Mouse (Mus musculus) spleen, postnatal 14 days (tissue): ENCODE measurements around the gene Zfp553.
A peak's percentile ranks its signal among the peaks of the same experiment; 100 is the strongest.
"Not testable (repeated sequence)": the region's sequence is repeated elsewhere in the genome, so short reads cannot be mapped to it uniquely, and the experiment has no call there.

Source experiments
- DNase-seq, 2 experiments: peaks; one replicate each; pipeline ENCODE4 v3.0.0; 2021 to 2022; ENCODE audit warnings: low spot score in 2 of 2

Zfp553 gene

DNA sequence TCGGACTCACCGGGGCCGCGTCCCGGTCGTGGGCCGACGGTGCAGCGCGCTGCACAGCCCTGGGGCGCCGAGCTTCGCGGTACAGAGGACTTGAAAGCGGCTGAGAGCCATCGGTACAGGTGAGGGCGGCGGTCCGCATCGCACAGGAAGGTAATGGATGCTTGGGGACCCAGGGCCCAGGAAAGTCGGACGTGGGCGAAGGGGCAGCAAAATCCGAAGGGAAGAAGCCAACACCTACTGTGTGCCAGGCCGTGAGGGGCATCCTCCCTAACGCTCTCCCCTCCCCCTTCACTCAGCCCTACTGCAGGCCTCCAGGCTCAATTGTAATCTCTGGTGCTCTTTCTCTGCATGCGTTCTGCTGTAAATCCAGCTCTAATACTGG, 498 bp downstream of the Zfp553 start:
- DNase-seq: no peak

DNA sequence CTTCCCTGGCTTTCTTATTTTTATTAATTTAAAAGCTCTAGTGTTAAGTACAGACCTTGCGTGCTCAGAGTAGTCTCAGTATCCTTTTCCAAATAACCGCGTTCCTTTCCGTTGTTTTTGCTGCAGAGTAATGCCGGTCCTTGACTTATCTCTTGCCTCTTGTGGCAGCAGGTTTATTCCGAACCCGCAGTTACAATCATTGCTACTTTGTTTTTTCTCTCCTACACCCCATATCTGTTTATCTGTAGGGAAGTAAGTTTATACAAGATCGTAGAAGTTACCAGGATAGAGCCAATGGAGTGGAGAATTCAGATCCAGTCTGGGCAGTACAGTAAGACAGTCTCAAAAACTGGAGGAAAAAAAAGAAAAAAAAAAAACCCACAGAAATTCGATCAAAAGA, 904 bp downstream of the Zfp553 start:
- DNase-seq: no peak

DNA sequence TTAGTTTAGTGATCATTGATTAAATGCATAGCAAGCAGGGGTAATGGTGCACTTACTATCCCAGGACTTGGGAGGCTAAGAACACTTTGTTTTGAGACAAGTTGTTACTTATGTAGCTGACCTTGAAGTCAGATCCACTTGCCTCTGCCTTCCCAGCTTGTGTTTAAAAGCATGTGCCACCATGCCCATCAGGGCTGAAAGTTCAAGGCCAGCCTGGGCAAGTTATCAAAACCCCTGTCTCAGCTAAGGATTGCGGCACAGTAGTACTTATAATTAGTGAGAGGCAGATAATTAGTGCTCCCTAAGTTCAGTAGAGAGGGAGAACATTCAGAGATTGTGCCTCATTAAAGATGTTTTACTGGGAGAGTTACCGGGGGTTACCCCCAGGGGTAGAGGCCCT, 1.9 kb downstream of the Zfp553 start:
- no peak for DNase-seq

DNA sequence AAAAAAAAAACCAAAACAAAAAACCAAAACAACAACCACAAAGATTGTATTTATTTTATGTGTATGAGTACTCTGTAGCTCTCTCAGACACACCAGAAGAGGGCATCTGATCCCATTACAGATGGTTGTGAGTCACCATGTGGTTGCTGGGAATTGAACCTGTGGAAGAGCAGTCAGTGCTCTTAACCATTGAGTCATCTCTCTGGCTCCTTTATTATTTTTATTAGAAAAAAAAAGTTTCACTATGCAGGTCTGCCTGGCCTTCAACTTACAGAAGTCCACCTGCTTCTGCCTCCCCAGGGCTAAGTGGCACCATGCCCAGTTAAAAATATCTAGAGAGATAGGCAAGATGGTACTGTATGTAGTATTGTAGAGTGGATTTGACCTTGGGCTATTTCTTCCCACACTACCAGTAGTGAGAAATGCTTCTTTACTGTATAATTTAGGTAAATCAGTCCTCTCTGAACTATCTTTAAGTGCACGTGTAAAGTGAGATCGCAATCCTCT, 10.6 kb downstream of the Zfp553 start:
- no peak for DNase-seq

DNA sequence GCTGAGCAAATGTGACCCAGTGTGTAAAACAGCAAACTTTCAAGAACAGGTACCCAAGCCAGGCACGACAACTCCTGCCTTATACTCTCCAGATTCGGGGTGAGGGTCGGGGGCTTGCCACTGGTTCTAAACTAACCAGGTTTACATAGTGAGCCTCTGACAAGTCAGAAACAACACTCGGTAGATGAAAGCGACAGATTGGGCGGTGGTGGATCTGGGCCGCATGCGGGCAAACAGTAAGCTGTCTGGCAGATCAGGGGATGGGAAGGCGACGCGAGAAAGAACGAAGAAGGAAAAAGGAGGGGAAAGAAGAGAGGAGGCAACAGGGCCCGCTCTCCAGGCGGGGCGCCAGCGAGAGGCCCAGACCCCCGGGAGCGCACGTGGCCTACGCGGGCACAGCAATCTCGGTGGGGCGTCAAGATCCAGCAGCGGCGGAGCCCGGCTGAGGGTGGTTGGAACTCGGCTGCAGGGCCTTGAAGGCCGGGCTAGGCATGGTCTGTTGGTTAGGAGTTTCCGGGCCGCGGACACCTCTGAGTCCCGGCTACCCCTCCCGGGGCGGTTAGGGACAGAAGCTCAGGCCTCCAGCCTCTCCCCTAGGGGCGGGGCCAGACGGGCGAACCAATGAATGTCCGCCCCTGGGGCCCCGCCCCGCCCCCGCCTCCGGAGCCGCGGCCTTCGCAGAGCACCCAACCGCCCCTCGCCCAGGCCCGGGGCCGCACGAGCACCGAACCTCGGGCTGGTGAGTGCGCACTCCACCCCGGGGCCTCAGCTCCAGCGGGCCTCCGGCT, 11.2 kb downstream of the Zfp553 start, which contains the start of gene Zfp771:
Zfp771 (plus strand) TSS at position 405 of the 788 bp plus-strand sequence.
- peak; percentile 87 to 90 for DNase-seq

DNA sequence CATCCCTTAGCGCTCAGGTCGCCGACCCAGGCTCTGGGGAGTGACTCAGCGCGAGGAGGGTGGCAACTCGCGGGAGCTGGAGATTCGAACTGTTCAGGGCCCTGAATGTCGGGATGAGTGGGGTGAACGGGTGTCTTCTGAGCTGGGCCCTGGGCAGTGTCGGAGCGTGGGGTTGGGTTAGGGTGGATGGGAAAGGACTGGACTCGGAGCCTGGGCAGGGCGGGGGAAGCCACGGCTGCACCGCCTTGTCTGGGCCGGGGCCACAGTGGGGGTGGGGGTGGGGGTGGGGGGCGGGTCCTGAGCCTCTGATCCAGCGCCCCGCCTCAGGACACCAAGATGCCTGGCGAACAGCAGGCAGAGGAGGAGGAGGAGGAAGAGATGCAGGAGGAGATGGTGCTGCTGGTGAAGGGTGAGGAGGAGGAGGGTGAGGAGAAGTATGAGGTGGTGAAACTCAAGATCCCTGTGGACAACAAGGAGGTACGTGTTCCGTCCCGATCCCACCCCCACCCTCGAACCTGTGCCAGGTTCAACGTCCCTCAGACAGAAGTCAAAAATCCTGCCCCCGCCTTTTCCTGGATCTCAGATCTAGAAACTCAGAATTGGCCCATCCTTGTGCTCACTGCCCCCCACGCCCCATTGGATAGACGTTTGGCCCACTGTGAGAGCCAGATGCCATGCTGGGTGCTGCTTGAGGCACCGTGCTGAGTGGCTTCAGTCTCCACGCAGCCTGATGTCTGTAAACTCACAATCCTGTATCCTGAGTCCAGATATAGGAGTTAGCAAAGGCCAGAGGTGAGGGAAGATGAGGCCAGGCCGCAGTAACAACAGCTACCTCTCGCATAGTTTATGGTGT, 12.0 kb downstream of the Zfp553 start:
- DNase-seq: no peak

DNA sequence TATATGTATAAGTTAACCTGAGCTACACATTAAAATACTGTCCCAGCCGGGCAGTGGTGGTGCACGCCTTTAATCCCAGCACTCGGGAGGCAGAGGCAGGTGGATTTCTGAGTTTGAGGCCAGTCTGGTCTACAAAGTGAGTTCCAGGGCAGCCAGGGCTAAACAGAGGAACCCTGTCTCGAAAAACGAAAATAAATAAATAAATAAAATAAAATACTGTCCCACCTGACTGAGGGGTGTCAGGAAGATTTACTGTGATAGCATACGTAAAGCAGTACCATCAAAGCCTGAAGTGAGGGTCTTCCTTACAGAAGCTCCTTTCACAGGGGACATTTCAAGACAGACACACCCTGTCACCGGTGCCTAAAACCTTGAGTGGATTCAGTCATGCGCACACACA, 17.6 kb downstream of the Zfp553 start:
- not testable (repeated sequence) for DNase-seq

DNA sequence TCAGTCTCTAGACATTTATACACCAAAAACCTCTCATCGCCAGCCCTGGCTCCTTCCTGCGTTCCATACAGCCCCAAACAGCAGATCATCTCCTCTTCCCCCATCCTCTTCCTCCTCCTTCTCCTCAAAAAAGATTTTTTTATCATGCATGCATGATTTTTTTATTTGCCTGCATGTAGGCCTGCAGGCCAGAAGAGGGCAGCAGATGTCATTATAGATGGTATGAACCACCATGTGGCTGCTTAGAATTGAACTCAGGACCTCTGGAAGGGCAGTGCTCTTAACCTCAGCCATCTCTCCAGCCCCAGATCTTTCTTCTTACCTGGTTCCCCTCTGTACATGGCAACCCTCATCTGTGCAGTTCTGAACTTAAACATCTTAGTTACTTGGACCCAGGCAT, 19.6 kb downstream of the Zfp553 start:
- no peak for DNase-seq

DNA sequence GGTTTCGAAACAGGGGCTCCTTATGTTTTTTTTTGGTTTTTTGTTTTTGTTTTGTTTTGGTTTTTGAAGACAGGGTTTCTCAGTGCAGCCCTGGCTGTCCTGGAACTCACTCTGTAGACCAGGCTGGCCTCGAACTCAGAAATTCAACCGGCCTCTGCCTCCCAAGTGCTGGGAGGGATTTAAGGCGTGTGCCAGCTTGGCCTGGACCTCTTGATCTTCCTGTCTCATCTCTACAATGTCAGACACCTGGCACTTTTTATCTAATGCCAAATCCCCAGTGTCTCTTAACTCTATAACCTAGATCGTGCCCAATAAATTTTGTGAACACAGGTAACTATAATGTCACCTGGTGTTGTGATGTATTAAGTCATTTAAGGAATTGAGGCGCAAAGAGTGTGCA, 20.5 kb downstream of the Zfp553 start:
- no peak for DNase-seq

DNA sequence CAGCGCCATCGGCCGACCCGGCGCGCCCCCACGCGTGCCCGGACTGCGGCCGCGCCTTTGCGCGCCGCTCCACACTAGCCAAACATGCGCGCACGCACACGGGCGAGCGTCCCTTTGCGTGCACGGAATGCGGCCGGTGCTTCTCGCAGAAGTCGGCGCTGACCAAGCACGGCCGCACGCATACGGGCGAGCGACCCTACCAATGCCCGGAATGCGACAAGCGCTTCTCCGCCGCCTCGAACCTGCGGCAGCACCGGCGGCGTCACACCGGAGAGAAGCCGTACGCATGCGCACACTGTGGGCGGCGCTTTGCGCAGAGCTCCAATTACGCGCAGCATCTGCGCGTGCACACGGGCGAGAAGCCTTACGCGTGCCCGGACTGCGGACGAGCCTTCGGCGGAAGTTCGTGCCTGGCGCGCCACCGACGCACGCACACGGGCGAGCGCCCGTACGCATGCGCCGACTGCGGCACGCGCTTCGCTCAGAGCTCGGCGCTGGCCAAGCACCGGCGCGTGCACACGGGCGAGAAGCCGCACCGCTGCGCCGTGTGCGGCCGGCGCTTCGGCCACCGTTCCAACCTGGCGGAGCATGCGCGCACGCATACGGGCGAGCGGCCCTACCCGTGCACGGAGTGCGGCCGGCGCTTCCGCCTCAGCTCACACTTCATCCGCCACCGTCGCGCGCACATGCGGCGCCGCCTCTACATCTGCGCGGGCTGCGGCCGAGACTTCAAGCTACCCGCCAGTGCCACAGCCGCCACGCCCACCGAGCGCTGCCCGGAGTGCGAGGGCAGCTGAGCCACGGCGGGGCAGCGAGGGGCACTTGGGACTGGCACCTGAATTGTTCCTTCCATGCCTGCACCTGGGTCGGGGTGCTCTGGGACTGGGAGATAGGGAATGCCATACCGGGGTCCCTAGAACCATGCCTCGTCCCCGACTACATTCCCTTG, 21.2 kb downstream of the Zfp553 start:
- DNase-seq: peak; percentile 88 to 92

DNA sequence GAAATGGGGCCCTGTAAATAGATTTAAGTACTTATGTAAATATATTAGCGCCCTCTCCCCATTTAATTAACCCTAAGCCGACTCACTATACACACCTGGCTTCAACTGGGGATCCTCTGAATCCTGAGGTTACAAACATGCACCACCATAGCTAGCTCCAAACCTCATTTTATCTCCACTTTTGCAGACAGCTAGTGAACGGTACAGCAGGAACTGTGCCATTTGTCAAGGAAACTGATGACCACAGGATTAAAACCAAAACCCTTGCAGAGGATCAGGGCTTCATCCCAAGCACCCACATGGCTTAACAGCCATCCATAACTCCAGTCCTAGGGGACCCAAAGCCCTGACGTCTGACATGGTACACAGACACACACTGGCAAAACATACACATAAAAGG, 22.1 kb downstream of the Zfp553 start:
- DNase-seq: no peak

DNA sequence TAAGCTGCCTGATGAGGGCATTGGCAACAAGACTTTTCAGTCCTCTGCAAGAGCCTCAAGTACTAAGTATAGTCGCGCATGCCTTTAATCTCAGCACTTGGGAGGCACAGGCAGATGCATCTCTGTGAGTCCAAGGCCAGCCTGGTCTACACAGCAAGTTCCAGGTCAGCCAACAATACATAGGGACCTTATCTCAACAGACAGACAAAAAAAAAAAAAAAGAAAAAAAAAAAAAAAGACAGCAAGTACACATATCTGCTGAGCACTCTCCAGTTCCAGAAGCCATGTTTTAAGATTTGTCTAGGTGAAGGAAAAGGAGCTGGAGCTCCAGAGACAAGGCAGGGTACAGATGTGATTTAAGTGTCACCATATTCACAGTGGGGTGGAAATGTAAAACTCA, 23.1 kb downstream of the Zfp553 start:
- DNase-seq: no peak

DNA sequence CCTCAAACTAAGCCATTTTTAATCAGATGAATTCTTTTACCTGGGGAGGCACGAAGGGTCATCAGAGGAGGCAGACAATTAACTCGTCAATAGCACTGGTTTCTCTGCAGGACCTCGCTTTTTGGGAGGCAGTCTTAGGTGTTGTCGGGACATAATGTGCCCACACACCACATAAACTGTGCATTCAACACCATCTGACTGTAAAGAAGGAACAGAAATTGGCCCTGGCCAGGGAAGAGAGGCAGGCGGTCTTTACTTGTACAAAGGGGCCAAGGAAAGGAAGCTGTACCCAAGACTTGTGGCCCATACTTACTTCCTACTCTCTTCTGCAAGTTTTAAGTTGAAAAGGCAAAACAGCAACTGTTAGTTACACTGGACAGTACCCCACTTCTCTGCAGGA, 23.7 kb downstream of the Zfp553 start:
- DNase-seq: no peak

DNA sequence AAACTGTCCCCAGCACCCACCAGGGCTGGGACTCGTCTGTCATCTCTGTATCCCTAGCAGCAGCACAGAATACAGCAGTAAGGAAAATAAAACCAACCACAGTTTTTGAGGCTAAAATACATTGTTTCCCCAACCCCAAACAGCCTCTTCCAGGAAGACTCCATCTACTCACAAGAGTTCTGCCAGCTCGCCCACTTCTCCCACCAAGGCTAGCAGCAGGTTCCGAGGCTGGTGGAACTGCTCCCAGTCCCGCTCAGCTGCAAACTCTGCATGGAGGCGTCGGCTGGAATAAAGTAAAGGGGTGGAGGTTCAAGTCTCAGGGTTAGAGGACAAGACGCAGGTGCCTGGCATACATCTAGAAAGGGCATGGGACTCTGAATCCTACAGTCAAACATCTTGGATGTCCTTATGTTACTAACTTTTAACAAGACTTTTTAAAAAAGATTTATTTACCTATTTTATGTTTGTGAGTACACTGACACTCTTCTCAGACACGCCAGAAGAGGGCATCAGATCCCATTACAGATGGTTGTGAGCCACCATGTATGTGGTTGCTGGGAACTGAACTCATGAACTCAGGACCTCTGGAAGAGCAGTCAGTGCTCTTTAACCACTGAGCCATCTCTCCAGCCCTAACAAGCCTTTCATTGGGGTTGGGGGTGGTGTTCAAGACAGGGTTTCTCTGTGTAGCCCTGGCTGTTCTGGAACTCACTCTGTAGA, 26.5 kb downstream of the Zfp553 start:
- no peak for DNase-seq

DNA sequence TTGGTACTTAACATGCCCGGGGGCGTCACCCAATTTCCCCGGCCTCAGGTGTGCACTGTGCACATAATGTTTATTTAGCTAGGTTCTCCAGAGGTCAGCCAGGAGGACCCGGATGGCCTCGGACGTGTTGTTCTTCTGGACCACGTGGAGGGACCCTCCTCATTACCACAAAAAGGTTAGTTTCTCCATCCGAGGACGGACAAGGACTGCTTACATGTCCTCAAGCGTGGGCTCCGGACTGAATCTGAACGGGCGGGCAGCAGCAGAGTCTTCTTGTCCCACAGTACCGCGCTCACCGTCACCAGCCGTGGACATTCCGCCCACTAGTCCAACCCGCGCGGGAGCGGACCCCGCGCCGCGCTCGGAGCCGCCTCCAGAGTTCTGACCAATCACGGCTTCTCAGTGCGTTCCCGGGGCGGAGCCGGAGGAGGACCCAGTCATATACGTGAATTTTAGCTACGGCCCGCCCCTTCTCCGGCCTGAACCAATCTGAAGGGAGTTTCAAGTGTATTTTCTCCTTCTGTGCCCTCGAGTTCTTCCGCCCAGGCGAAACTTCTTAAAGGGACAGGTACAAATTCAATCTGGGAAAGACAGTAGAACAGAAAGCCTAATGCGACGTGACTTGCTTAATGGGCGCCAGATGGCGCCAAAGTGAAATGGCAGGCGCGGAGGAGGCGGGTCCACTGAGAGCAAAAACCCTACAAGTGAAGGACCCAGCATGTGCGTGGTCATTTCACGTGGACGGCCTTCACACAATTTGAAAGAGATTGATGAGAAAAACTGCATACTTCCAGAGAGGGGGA, 27.6 kb downstream of the Zfp553 start, which contains the start of gene Dctpp1:
Dctpp1 (minus strand) TSS at position 401 of the 803 bp plus-strand sequence.
- DNase-seq: peak; percentile 88 to 92

DNA sequence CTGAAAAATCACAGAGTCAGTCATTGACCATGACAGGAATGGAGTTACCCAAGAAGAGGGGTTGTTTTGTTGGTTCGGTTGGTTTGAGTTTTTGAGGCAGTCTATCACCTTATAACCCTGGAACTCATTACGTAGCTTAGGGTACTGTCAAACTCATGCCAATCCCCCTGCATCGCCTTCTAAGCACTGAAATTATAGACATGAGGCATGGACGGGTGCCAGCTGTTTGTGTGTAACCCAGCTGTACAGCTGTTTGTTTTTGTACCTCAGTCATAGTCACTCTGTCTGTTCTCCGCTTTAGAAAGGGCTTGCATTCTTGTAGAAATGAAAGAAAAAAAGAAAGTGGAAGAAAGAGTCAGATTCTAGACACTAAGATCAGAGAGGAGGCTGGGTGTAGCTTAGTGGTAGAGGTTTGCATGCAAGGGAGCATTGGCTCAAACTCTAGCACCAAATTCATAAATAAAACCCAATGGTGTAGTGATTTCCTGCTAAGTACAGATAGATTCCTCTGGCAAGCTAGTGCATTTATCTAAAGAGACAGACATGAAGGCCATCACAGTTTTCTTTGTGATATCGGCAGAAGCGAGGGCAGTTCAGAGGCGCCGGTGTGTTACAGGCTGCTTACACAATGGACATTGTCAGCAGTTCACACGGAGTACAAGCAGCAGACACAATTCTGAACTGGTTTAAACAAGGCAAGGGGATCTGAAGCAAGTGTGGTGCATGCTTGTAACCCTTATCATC, 29.5 kb downstream of the Zfp553 start:
- DNase-seq: no peak

DNA sequence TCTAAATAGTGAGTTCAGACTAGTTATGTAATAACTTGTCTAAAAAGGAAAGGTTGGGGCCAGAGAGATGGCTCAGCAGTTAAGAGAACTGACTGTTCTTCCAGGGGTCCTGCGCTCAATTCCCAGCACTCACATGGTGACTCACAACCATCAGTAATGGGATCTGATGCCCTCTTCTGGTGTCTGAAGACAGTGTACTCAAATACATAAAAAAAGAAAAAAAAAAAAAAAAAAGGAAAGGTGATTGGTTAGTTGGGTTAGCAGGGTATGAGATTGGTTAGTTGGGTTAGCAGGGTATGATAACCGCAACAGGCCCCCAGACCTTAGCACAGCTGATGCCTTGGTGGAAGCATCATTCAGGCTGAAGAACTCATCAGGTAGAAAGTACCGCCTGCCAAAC, 30.7 kb downstream of the Zfp553 start:
- DNase-seq: no peak

DNA sequence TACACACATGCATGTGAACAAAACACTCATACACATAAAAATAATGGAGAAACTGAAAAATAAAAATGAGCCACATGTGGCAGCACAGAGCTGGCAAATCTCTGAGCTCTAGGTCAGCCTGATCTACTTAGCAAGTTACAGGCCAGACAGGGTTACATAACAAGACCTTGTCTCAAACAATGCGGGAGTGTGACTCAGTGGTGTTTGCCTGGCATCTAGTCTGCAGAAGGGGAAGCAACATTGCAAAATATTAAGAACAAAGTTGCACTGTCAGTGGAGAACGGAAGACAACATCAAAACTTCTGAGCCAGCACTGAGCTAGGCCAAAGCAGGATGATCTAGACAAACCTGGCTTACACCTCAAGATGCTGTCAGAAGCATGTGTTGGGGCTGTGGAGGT, 37.4 kb downstream of the Zfp553 start:
- no peak for DNase-seq

DNA sequence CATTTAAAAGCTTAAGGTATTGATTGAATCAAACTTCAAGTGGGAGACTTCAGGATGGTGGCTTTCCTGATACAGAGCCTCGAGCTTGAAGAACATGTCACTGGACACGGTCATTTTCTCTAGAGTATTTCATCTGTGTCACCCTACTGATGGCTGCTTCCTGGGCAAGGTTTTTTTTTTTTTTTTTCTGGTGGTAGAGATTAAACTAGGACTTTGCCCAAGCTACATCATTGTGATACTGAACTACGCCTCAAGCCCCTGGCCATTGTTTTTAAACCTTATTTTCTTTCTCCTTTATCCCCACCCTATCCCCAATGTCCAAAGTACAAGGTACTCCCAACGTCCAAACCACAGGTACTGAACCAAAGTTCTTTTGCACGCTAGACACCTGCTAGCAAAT, 37.8 kb downstream of the Zfp553 start:
- DNase-seq: no peak
